Mouse (Mus musculus) CH12.LX (cell line): ENCODE measurements at regions not wholly inside any gene's neighbourhood (a gene's known extent, or its start where the extent isn't known, plus 50 kb on each side); places are given as distances from the start of the nearest gene placed in this dataset.

Experiments
- CTCF ChIP-seq, 2 experiments: IDR thresholded peaks in 1 of 2; conservative IDR thresholded peaks in 1 of 2; 2 replicates each; pipeline ENCODE4 v1.5.1; 2011 to 2012; ENCODE audit warnings: low read depth in 2 of 2, low read length in 2 of 2, improper control_type of control experiment in 1 of 2, inconsistent platforms in 1 of 2, mild to moderate bottlenecking in 1 of 2, moderate library complexity in 1 of 2
- HCFC1 ChIP-seq: IDR thresholded peaks from 2 replicates; pipeline ENCODE4 v1.6.1; 2012; ENCODE audit warnings: low read depth, mild to moderate bottlenecking, inconsistent platforms, low read length, improper control_type of control experiment
- MAFK ChIP-seq: IDR thresholded peaks from 2 replicates; pipeline ENCODE4 v1.6.1; 2011; ENCODE audit warnings: low read length, improper control_type of control experiment; ENCODE audit not compliant: insufficient replicate concordance
- USF2 ChIP-seq: conservative IDR thresholded peaks from 2 replicates; pipeline ENCODE4 v1.6.1; 2011; ENCODE audit warnings: low read depth, low read length, improper control_type of control experiment
- ZC3H11A ChIP-seq: IDR thresholded peaks from 2 replicates; pipeline ENCODE4 v1.6.1; 2012; ENCODE audit warnings: low read depth, mild to moderate bottlenecking, inconsistent platforms, low read length, improper control_type of control experiment

DNA sequence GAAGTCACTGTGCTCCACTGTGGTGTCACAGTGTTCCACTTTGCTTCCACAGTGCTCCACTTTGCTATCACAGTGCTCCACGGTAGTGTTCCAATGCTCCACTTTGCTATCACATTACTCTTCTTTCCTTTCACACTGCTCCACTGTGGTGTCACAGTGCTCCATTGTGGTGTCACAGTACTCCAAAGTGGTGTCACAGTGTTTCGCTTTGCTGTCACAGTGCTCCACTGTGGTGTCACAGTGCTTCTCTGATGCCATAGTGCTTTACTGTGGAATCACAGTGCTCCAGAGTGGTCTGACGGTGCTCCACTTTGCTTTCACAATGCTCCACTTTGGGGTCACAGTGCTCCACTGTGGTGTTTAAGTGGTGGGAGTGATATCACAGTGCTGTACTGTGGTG, 71.4 kb upstream of the Trpm1 start:
- TF ChIP-seq USF2 (no peak), CTCF (conservative IDR thresholded peaks at IDR 0.05 in 1 of 2, IDR thresholded peaks at IDR 0.05 in 1 of 2; ENCODE audit: low read depth in 2 of 2, low read length in 2 of 2) (no peak), MAFK (no peak), HCFC1 (no peak), ZC3H11A (no peak)
